Mouse (Mus musculus) layer of hippocampus, postnatal 25 days (tissue): ENCODE measurements around the gene Kera. TPM values are rescaled to one million over a fixed set of nuclear protein-coding genes. Genes with fewer than 3 reads are reported as not detected.

ENCODE experiments used
- total RNA-seq, 2 experiments: library from RNA; stranded (reverse); gene quantifications; 2 replicates each; pipeline ENCODE4 v1.2.3; 2021

Gene Kera
- total RNA-seq, 2 experiments from 2014 or later, result 0.16 to 0.20 TPM

Other genes starting within 250 kb of the Kera start
- gene Dcn, start 127.3 kb upstream of the Kera start, total RNA-seq, result 10 to 100 TPM; 26.2 to 61.2 TPM
- gene Lum, start 41.8 kb upstream of the Kera start, total RNA-seq, result 1 to 10 TPM; 2.0 to 2.9 TPM
- not detected for gene Epyc, start 37.2 kb downstream of the Kera start, total RNA-seq
- not detected for gene Ccer1, start 86.2 kb downstream of the Kera start, total RNA-seq
- under 1 TPM; 0.27 to 0.52 TPM for gene C030005K15Rik, start 119.9 kb downstream of the Kera start, total RNA-seq